Mouse (Mus musculus): Measurements from ENCODE around the gene Tspan31. TPM values are rescaled to one million over a fixed set of nuclear protein-coding genes. Genes with fewer than 3 reads are reported as not detected.
A peak's percentile ranks its signal among the peaks of the same experiment; 100 is the strongest.

Tspan31 gene
- polyA plus RNA-seq, 1 experiment from 2014 or later = 130 TPM

DNA sequence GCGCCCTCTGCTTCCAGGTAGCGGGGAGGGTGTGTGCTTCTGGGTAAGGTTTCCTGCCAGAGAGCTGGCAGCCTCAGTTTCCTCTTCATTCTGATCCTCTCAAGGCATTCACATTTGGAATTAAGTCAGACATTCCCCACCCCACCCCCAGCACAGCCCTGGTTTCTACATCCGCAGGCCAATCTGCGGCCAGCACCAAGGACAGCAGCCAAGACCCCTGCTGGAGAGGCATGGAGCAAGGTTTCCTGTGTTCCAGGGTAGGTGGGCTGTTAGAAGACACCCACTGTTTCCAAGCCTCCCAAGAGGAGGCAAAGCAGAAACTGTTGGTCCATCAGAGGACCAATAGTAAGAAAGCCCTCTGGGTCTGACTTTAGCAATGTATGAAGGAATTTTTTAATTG is 15.4 kb downstream of the Tspan31 start:
- 60% methylated on average over 4 of the region's 4 CpGs for WGBS
- Histone ChIP-seq H3K9me3 (ENCODE audit: low read depth, low read length) (no peaks in the 10 kb centered on the region), H3K4me3 (ENCODE audit: low read depth, low read length) (no peak overlapping the region), H3K27me3 (ENCODE audit: insufficient read depth, low read length) (peaks cover 38% of the 10 kb centered on the region), H3K4me1 (ENCODE audit: insufficient read depth) (0 out of 2 replicates have a peak, but pooled peaks cover 4% of the 10 kb centered on the region), H3K9ac (no peak overlapping the region), H3K27ac (ENCODE audit: low read depth) (no peak overlapping the region), H3K4me2 (no peak overlapping the region), H3K36me3 (ENCODE audit: insufficient read depth) (0 out of 2 replicates have a peak, but pooled peaks cover 16% of the 10 kb centered on the region)
- ATAC-seq (ENCODE audit: insufficient read depth) (no peak), DNase-seq (peak; percentile 73)
- TF ChIP-seq CTCF (IDR thresholded peaks at IDR 0.05; ENCODE audit: low read depth) = peak; percentile 43

DNA sequence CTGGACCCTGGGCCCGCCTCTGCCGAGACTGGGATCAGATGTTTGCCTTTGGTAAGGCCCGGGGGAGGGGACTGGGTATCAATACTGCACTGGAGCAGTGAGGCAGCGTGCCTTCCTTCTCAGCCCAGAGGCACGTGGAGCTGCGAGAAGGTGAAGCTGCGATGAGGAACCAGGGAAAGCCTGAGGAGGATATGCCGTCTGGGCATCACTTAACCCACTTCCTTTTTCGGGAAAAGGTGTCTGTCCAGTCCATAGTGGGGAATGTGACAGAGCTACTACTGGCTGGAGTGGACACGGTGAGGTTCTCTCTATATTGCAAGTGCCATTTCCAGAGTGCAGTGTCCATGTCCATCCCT is 20.0 kb downstream of the Tspan31 start:
- H3K27me3 ChIP-seq (ENCODE audit: insufficient read depth, low read length) = peaks cover 48% of the 10 kb centered on the region
- WGBS = 16% methylated on average over 10 of the region's 10 CpGs
- ATAC-seq (ENCODE audit: insufficient read depth) = no peak; the same call in 1 of the 2 replicates

DNA sequence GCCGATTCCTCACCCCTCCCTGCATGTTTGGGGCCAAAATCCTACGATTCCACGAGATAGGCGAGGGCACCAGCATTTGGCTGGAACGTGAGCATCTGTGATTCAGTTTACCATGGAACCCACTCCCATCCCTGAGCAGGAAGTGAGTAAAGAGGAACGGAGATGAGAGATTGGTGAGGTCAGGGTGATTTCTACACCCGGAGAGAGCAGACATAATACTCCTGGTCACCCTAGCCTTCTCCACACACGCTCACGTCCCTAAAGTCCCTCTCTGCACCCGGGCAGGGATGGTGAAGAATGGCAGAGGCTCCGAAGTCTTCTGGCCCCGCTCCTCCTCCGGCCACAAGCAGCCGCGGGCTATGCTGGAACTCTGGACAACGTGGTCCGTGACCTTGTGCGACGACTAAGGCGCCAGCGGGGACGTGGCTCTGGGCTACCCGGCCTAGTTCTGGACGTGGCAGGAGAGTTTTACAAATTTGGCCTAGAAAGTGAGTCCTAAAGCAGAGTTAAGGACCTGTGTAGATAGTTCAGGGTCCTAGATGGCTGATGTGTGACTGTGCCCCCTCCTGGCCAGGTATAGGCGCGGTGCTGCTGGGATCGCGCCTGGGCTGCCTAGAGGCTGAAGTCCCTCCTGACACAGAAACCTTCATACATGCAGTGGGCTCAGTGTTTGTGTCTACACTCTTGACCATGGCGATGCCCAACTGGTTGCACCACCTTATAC is 20.5 kb downstream of the Tspan31 start:
- H3K27me3 ChIP-seq (ENCODE audit: insufficient read depth, low read length) = peaks cover 48% of the 10 kb centered on the region
- H3K9ac ChIP-seq = peak overlapping the region; percentile 28; the same call in 1 of the 2 replicates
- DNase-seq (peak; percentile 21), ATAC-seq (ENCODE audit: insufficient read depth) (peak; percentile 19; the same call in 1 of the 2 replicates)
- peak overlapping the region; percentile 22 for H3K4me3 ChIP-seq (ENCODE audit: low read depth, low read length)
- no peak overlapping the region for H3K27ac ChIP-seq (ENCODE audit: low read depth)
- H3K36me3 ChIP-seq (ENCODE audit: insufficient read depth) = peaks cover 12% of the 10 kb centered on the region
- no peaks in the 10 kb centered on the region for H3K9me3 ChIP-seq (ENCODE audit: low read depth, low read length)
- H3K4me1 ChIP-seq (ENCODE audit: insufficient read depth) = no peaks in the 10 kb centered on the region
- 3% methylated on average over 29 of the region's 29 CpGs for WGBS
- H3K4me2 ChIP-seq = peak overlapping the region; percentile 48
- TF ChIP-seq CTCF (IDR thresholded peaks at IDR 0.05; ENCODE audit: low read depth) = peak; percentile 43

More for the DNA sequence above, 20.0 kb downstream of the Tspan31 start:
- no peak for TF ChIP-seq CTCF (IDR thresholded peaks at IDR 0.05; ENCODE audit: low read depth)
- no peak overlapping the region for H3K9ac ChIP-seq
- no peak overlapping the region for H3K4me3 ChIP-seq (ENCODE audit: low read depth, low read length)
- peaks cover 11% of the 10 kb centered on the region; the same call in 1 of the 2 replicates for H3K36me3 ChIP-seq (ENCODE audit: insufficient read depth)
- H3K4me1 ChIP-seq (ENCODE audit: insufficient read depth) = no peaks in the 10 kb centered on the region
- no peak for DNase-seq
- H3K4me2 ChIP-seq = no peak overlapping the region; the same call in 1 of the 2 replicates
- no peak overlapping the region for H3K27ac ChIP-seq (ENCODE audit: low read depth)
- H3K9me3 ChIP-seq (ENCODE audit: low read depth, low read length) = no peaks in the 10 kb centered on the region

DNA sequence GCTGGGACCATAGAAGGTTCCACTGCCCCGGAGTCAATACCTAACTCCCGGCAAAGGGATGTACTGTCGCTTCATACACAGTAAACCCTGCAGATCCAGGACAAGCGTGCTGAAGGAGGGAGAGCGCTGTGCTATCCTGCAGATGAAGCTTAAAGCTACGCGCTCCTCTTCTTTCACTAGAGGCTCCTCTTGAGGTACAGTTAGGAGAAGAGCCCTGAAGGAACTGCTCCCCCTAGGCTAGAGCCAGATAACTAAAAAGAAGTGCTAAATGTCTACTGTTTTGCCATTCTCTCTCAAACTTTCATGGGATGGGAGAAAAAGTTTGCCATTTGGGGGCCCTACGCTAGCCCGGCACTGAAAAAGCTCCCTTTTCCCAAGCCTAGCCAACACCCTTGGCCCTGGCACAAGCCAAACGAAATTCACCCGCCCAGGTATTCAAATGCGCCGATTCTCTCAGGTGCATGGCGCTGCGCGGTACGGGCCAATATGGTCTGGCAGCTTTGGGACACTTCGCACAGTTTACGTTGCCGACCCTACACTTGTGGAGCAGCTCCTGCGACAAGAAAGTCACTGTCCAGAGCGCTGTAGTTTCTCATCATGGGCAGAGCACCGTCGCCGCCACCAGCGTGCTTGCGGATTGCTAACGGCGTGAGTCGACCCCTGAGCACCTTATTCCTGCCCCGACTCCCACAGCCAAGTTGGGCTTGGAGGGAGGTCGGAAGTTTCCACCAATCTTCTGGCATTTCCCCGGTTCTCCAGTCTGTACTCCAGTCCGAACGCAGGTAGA is 21.3 kb downstream of the Tspan31 start:
- Histone ChIP-seq H3K36me3 (ENCODE audit: insufficient read depth) (peaks cover 17% of the 10 kb centered on the region), H3K4me1 (ENCODE audit: insufficient read depth) (no peaks in the 10 kb centered on the region), H3K27ac (ENCODE audit: low read depth) (no peak overlapping the region), H3K9me3 (ENCODE audit: low read depth, low read length) (no peaks in the 10 kb centered on the region), H3K4me3 (ENCODE audit: low read depth, low read length) (peak overlapping the region; percentile 22), H3K9ac (peak overlapping the region; percentile 28; the same call in 1 of the 2 replicates), H3K27me3 (ENCODE audit: insufficient read depth, low read length) (peaks cover 48% of the 10 kb centered on the region), H3K4me2 (peak overlapping the region; percentile 48)
- no peak for TF ChIP-seq CTCF (IDR thresholded peaks at IDR 0.05; ENCODE audit: low read depth)
- DNase-seq (peak; percentile 30), ATAC-seq (ENCODE audit: insufficient read depth) (no peak)
- 4% methylated on average over 35 of the region's 35 CpGs for WGBS

DNA sequence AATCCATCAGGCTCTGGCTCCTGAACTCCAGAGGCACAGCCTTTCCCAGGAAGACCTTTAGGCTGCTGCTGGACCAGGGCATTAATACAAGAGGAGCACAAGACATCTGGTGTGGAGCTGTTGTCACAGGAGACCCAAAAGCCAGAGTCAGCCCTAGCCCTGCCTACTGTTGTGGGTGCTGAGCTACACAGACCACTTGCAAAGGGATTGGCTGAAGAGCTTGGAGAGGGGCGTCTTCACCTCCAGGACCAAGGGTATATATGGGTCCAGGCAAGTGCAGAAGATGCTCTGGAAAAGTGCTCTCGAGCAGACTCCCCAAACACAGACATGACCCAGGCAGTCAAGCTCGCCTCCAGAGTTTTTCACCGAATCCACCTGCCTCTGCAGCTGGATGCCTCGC is 22.1 kb downstream of the Tspan31 start, which contains the start of gene Cyp27b1:
Gene Cyp27b1, plus strand, starts transcription at position 297 of the 400 bp plus-strand sequence.
- no peak for TF ChIP-seq CTCF (IDR thresholded peaks at IDR 0.05; ENCODE audit: low read depth)
- peak within 1 kb of the TSS; percentile 22 for H3K4me3 ChIP-seq (ENCODE audit: low read depth, low read length)
- no peaks in the 10 kb centered on the region for H3K9me3 ChIP-seq (ENCODE audit: low read depth, low read length)
- no peak within 1 kb of the TSS for H3K27ac ChIP-seq (ENCODE audit: low read depth)
- peaks cover 20% of the 10 kb centered on the region for H3K36me3 ChIP-seq (ENCODE audit: insufficient read depth)
- H3K4me1 ChIP-seq (ENCODE audit: insufficient read depth) = no peaks in the 10 kb centered on the region; the same call in 1 of the 2 replicates
- no peak within 1 kb of the TSS; the same call in 1 of the 2 replicates for H3K9ac ChIP-seq
- peak within 1 kb of the TSS; percentile 48 for H3K4me2 ChIP-seq
- ATAC-seq (ENCODE audit: insufficient read depth) = no peak
- DNase-seq = no peak
- 26% methylated on average over 5 of the region's 5 CpGs for WGBS
- peaks cover 48% of the 10 kb centered on the region for H3K27me3 ChIP-seq (ENCODE audit: insufficient read depth, low read length)

DNA sequence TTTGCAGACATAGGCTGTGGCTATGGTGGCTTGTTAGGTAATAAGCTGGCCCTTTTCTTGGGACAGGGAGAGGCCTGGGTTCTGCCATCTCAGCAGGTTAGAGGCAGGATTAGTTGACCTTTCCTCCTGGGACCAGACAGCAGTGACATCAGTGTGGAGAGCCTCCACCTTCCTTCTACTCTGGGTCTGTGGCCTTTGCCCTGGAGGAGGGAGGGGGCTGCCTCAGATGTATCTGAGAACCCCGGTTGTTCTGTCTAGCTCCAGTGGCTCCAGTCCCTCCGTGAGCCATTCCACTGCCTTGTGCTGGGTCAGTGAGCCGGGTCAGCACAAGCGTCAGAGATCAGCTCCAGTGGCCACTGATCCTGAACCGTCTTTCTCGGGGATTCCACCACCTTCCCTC is 26.9 kb downstream of the Tspan31 start:
- Histone ChIP-seq H3K27ac (ENCODE audit: low read depth) (no peak overlapping the region), H3K4me2 (peak overlapping the region; percentile 98; the same call in 1 of the 2 replicates), H3K36me3 (ENCODE audit: insufficient read depth) (peaks cover 20% of the 10 kb centered on the region), H3K27me3 (ENCODE audit: insufficient read depth, low read length) (peaks cover 14% of the 10 kb centered on the region), H3K9me3 (ENCODE audit: low read depth, low read length) (no peaks in the 10 kb centered on the region), H3K9ac (no peak overlapping the region), H3K4me3 (ENCODE audit: low read depth, low read length) (no peak overlapping the region), H3K4me1 (ENCODE audit: insufficient read depth) (peaks cover 6% of the 10 kb centered on the region; the same call in 1 of the 2 replicates)
- DNase-seq = no peak
- ATAC-seq (ENCODE audit: insufficient read depth) = no peak
- 86% methylated on average over 6 of the region's 6 CpGs for WGBS
- no peak for TF ChIP-seq CTCF (IDR thresholded peaks at IDR 0.05; ENCODE audit: low read depth)
